Mouse (Mus musculus) liver, adult 2 months (tissue): ENCODE results near the gene Fgfr2.

ENCODE experiments used
- CTCF ChIP-seq: fragments of 200-500 bp; IDR thresholded peaks from 2 replicates; pipeline ENCODE4 v1.5.1; 2011; ENCODE audit warnings: low read depth, low read length, control low read depth
- POLR2A ChIP-seq: fragments of 200-500 bp; IDR thresholded peaks from 2 replicates; pipeline ENCODE4 v1.6.1; 2011; ENCODE audit warnings: low read length, control low read depth; ENCODE audit not compliant: insufficient read depth; ENCODE audit errors: extremely low read depth

- TF ChIP-seq CTCF, result peak; percentile 54
- no peak for TF ChIP-seq POLR2A
Measured at GRCm38 (mm10) chr7:132507361-132507760, 615.8 kb downstream of the Fgfr2 start.
